Mouse (Mus musculus): ENCODE data around the gene Cdx2. TPM values are rescaled to one million over a fixed set of nuclear protein-coding genes. Genes with fewer than 3 reads are reported as not detected.

The Cdx2 gene
- total RNA-seq (2012; rRNA removed) (not detected in 2 replicates), total RNA-seq (2014; rRNA removed) (not detected in 2 replicates), polyA plus RNA-seq (2012; ENCODE audit: insufficient read length, low read depth) (not detected in 2 replicates)

DNA sequence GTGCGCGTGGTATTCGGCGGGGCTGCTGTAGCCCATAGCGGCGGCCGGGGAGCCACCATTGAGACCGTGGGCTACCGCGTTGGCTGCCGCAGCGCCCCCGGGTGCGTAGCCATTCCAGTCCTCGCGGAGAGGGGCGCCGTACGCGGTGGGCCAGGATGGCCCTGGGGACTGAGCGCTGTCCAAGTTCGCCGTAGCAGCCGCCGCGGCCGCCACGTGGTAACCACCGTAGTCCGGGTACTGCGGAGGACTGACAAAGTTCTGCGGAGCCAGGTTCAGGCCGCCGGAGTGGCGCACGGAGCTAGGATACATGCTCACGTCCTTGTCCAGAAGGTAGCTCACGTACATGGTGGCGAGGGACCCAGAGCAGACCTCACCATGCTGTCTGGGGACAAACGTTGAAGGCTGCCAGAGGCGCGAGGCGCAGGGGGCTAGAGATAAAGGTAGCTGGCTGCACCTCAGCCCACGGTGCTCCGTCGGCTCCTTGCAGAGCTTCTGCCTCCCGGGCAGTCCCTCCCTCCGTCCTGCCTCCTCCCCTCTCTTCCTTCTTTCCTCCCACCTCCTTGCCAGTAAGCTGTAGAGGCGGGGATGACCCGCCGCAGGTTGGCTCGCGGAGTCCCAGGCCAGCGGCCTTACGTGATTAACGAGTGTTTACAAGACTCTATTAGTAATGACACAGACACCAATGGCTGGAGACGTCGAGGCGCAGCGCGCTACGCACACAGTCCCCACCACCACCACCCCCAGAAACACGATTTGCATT, at the start of gene Cdx2:
Cdx2 (minus strand) TSS at position 633 of the 760 bp plus-strand sequence.
- Histone ChIP-seq H3K4me1 (ENCODE audit: control insufficient read depth in 1 of 2, insufficient read depth in 2 of 2) (no peaks in the 10 kb centered on the region), H3K27me3 (replicated peaks) (peaks cover 48% of the 10 kb centered on the region), H3K27ac (ENCODE audit: insufficient read depth, low read depth) (no peak within 1 kb of the TSS), H3K9ac (ENCODE audit: insufficient read depth, low read depth) (no peak within 1 kb of the TSS), H3K4me3 (replicated peaks in 1 of 3; ENCODE audit: low read depth in 2 of 3, low read length in 2 of 3, poor library complexity in 1 of 3) (no peak within 1 kb of the TSS), H3K36me3 (replicated peaks in 1 of 2; ENCODE audit: control insufficient read depth in 1 of 2, insufficient read depth in 1 of 2, low read length in 1 of 2) (no peaks in the 10 kb centered on the region), H3K9me3 (replicated peaks; ENCODE audit: low read length) (peaks cover 16% of the 10 kb centered on the region), H3K79me2 (replicated peaks; ENCODE audit: control insufficient read depth, extremely low read depth, insufficient read depth, poor library complexity, severe bottlenecking) (no peaks in the 10 kb centered on the region), H3K4me2 (ENCODE audit: insufficient read depth, low read depth, poor library complexity, severe bottlenecking) (no peak within 1 kb of the TSS)
- DNase-seq (ENCODE audit: extremely low read depth), result no peak
- in situ Hi-C loops (cut with MboI; ENCODE audit: low pct_ligation_motif_present, low pct_unique_long_range_greater_than_20kb, low sequenced_read_pairs), result loop anchor here (25.0 kb wide), 1 partner anchor 620 kb away; no protein-coding TSS in a partner anchor
- dilution Hi-C loops (cut with MboI; ENCODE audit: extremely low pct_ligation_motif_present, extremely low pct_unique_long_range_greater_than_20kb, low sequenced_read_pairs), result no loop called here
- TF ChIP-seq PAX5 (IDR thresholded peaks at IDR 0.05; ENCODE audit: low read length), result no peak
- TF ChIP-seq SIN3A (IDR thresholded peaks at IDR 0.05; ENCODE audit: low read length), result no peak
- TF ChIP-seq MYC (IDR thresholded peaks at IDR 0.05; ENCODE audit: low read depth, low read length), result no peak
- no peak for TF ChIP-seq NRF1 (IDR thresholded peaks at IDR 0.05; ENCODE audit: low read depth, low read length)
- no peak for TF ChIP-seq MAX (IDR thresholded peaks at IDR 0.05; ENCODE audit: low read length)
- TF ChIP-seq KAT2A (IDR thresholded peaks at IDR 0.05; ENCODE audit: insufficient replicate concordance, low read length), result no peak
- TF ChIP-seq E2F4 (IDR thresholded peaks at IDR 0.05; ENCODE audit: insufficient replicate concordance, low read depth, low read length), result no peak
- no peak for TF ChIP-seq ZKSCAN1 (IDR thresholded peaks at IDR 0.05; ENCODE audit: borderline replicate concordance, low read depth, low read length)
- TF ChIP-seq UBTF (IDR thresholded peaks at IDR 0.05; ENCODE audit: low read depth, low read length), result no peak
- no peak for TF ChIP-seq TBP (conservative IDR thresholded peaks at IDR 0.05; ENCODE audit: low read depth, low read length)
- TF ChIP-seq CTCF (conservative IDR thresholded peaks at IDR 0.05 in 1 of 2, IDR thresholded peaks at IDR 0.05 in 1 of 2; ENCODE audit: low read depth in 2 of 2, low read length in 2 of 2), result no peak
- TF ChIP-seq ZC3H11A (IDR thresholded peaks at IDR 0.05; ENCODE audit: low read depth, low read length), result no peak
- TF ChIP-seq MEF2A (IDR thresholded peaks at IDR 0.05; ENCODE audit: borderline replicate concordance, low read depth, low read length), result no peak
- TF ChIP-seq NELFE (IDR thresholded peaks at IDR 0.05; ENCODE audit: low read depth, low read length), result no peak
- no peak for TF ChIP-seq BHLHE40 (IDR thresholded peaks at IDR 0.05; ENCODE audit: low read depth, low read length)
- no peak for TF ChIP-seq RAD21 (IDR thresholded peaks at IDR 0.05; ENCODE audit: low read depth, low read length)
- TF ChIP-seq ZNF384 (IDR thresholded peaks at IDR 0.05; ENCODE audit: low read depth, low read length), result no peak
- TF ChIP-seq HCFC1 (IDR thresholded peaks at IDR 0.05; ENCODE audit: low read depth, low read length), result no peak
- TF ChIP-seq CHD2 (IDR thresholded peaks at IDR 0.05; ENCODE audit: low read length), result no peak
